Mouse (Mus musculus): ENCODE measurements around the gene Ecm1. TPM values are rescaled to one million over a fixed set of nuclear protein-coding genes. Genes with fewer than 3 reads are reported as not detected.

Ecm1 gene
- polyA plus RNA-seq, 1 experiment from 2014 or later: 185 TPM

- peaks cover 7% of the 10 kb centered on the region; the same call in 1 of the 2 replicates for H3K36me3 ChIP-seq (ENCODE audit: inconsistent target)
- WGBS (ENCODE audit: missing documents): 91% methylated on average over 12 of the region's 12 CpGs
- no peak overlapping the region for H3K4me3 ChIP-seq (ENCODE audit: inconsistent target)
- no peaks in the 10 kb centered on the region for H3K79me2 ChIP-seq (ENCODE audit: inconsistent target)
- H3K27ac ChIP-seq: no peak overlapping the region
These were observed 4.2 kb downstream of the Ecm1 start for GRCm38 (mm10) chr3:95735071-95735670.

GRCm38 (mm10) chr3:95734092-95734702, 5.2 kb downstream of the Ecm1 start:
- H3K36me3 ChIP-seq (ENCODE audit: inconsistent target): peaks cover 7% of the 10 kb centered on the region; the same call in 1 of the 2 replicates
- H3K4me3 ChIP-seq (ENCODE audit: inconsistent target): no peak overlapping the region
- WGBS (ENCODE audit: missing documents): 80% methylated on average over 13 of the region's 13 CpGs
- no peaks in the 10 kb centered on the region for H3K79me2 ChIP-seq (ENCODE audit: inconsistent target)
- no peak overlapping the region for H3K27ac ChIP-seq

- Histone ChIP-seq H3K4me3 (ENCODE audit: inconsistent target) (no peak overlapping the region), H3K27ac (no peak overlapping the region)
- 75% methylated on average over 11 of the region's 11 CpGs for WGBS (ENCODE audit: missing documents)
These were observed 6.4 kb downstream of the Ecm1 start for GRCm38 (mm10) chr3:95732744-95733521.

GRCm38 (mm10) chr3:95732297-95732696, 7.1 kb downstream of the Ecm1 start:
- no peak overlapping the region for H3K27ac ChIP-seq
- no peaks in the 10 kb centered on the region for H3K79me2 ChIP-seq (ENCODE audit: inconsistent target)
- 93% methylated on average over 9 of the region's 9 CpGs for WGBS (ENCODE audit: missing documents)

More at GRCm38 (mm10) chr3:95732744-95733521, 6.4 kb downstream of the Ecm1 start:
- Histone ChIP-seq H3K79me2 (ENCODE audit: inconsistent target) (no peaks in the 10 kb centered on the region), H3K36me3 (ENCODE audit: inconsistent target) (peaks cover 7% of the 10 kb centered on the region; the same call in 1 of the 2 replicates)

GRCm38 (mm10) chr3:95731802-95732201, 7.6 kb downstream of the Ecm1 start:
- Histone ChIP-seq H3K79me2 (ENCODE audit: inconsistent target) (no peaks in the 10 kb centered on the region), H3K4me3 (ENCODE audit: inconsistent target) (no peak overlapping the region), H3K27ac (no peak overlapping the region), H3K36me3 (ENCODE audit: inconsistent target) (peaks cover 7% of the 10 kb centered on the region; the same call in 1 of the 2 replicates)
- 98% methylated on average over 4 of the region's 4 CpGs for WGBS (ENCODE audit: missing documents)

More at GRCm38 (mm10) chr3:95732297-95732696, 7.1 kb downstream of the Ecm1 start:
- Histone ChIP-seq H3K4me3 (ENCODE audit: inconsistent target) (no peak overlapping the region), H3K36me3 (ENCODE audit: inconsistent target) (peaks cover 7% of the 10 kb centered on the region; the same call in 1 of the 2 replicates)

- 98% methylated on average over 7 of the region's 7 CpGs for WGBS (ENCODE audit: missing documents)
- no peaks in the 10 kb centered on the region for H3K36me3 ChIP-seq (ENCODE audit: inconsistent target)
- no peak overlapping the region for H3K4me3 ChIP-seq (ENCODE audit: inconsistent target)
- no peak overlapping the region for H3K27ac ChIP-seq
- no peaks in the 10 kb centered on the region for H3K79me2 ChIP-seq (ENCODE audit: inconsistent target)
These were observed 8.9 kb downstream of the Ecm1 start for GRCm38 (mm10) chr3:95730431-95730830.

- Histone ChIP-seq H3K79me2 (ENCODE audit: inconsistent target) (no peaks in the 10 kb centered on the region), H3K4me3 (ENCODE audit: inconsistent target) (no peak overlapping the region), H3K27ac (no peak overlapping the region), H3K36me3 (ENCODE audit: inconsistent target) (no peaks in the 10 kb centered on the region)
- WGBS (ENCODE audit: missing documents): 90% methylated on average over 2 of the region's 2 CpGs
These were observed 10.5 kb downstream of the Ecm1 start for GRCm38 (mm10) chr3:95728906-95729305.

- no peaks in the 10 kb centered on the region for H3K79me2 ChIP-seq (ENCODE audit: inconsistent target)
- no peaks in the 10 kb centered on the region for H3K36me3 ChIP-seq (ENCODE audit: inconsistent target)
- no peak overlapping the region for H3K27ac ChIP-seq
- 80% methylated on average over 7 of the region's 7 CpGs for WGBS (ENCODE audit: missing documents)
- no peak overlapping the region for H3K4me3 ChIP-seq (ENCODE audit: inconsistent target)
These were observed 12.5 kb downstream of the Ecm1 start for GRCm38 (mm10) chr3:95726696-95727358.

GRCm38 (mm10) chr3:95725863-95726262, 13.5 kb downstream of the Ecm1 start:
- H3K4me3 ChIP-seq (ENCODE audit: inconsistent target): no peak overlapping the region
- no peak overlapping the region for H3K27ac ChIP-seq
- H3K79me2 ChIP-seq (ENCODE audit: inconsistent target): no peaks in the 10 kb centered on the region
- WGBS (ENCODE audit: missing documents): 89% methylated on average over 7 of the region's 7 CpGs
- H3K36me3 ChIP-seq (ENCODE audit: inconsistent target): no peaks in the 10 kb centered on the region

- 97% methylated on average over 3 of the region's 3 CpGs for WGBS (ENCODE audit: missing documents)
- Histone ChIP-seq H3K4me3 (ENCODE audit: inconsistent target) (no peak overlapping the region), H3K27ac (no peak overlapping the region), H3K36me3 (ENCODE audit: inconsistent target) (no peaks in the 10 kb centered on the region), H3K79me2 (ENCODE audit: inconsistent target) (no peaks in the 10 kb centered on the region)
These were observed 17.0 kb downstream of the Ecm1 start for GRCm38 (mm10) chr3:95722386-95722785.

- no peaks in the 10 kb centered on the region for H3K79me2 ChIP-seq (ENCODE audit: inconsistent target)
- H3K4me3 ChIP-seq (ENCODE audit: inconsistent target): no peak overlapping the region
- no peaks in the 10 kb centered on the region for H3K36me3 ChIP-seq (ENCODE audit: inconsistent target)
- WGBS (ENCODE audit: missing documents): 95% methylated on average over 2 of the region's 2 CpGs
- H3K27ac ChIP-seq: no peak overlapping the region
These were observed 21.2 kb downstream of the Ecm1 start for GRCm38 (mm10) chr3:95718153-95718552.

GRCm38 (mm10) chr3:95716075-95716474, 23.3 kb downstream of the Ecm1 start:
- WGBS (ENCODE audit: missing documents): 50% methylated on average over 1 of the region's 1 CpGs
- no peaks in the 10 kb centered on the region for H3K79me2 ChIP-seq (ENCODE audit: inconsistent target)
- H3K27ac ChIP-seq: no peak overlapping the region
- H3K36me3 ChIP-seq (ENCODE audit: inconsistent target): no peaks in the 10 kb centered on the region
- H3K4me3 ChIP-seq (ENCODE audit: inconsistent target): no peak overlapping the region

- no peaks in the 10 kb centered on the region for H3K79me2 ChIP-seq (ENCODE audit: inconsistent target)
- no peak overlapping the region for H3K4me3 ChIP-seq (ENCODE audit: inconsistent target)
These were observed 29.4 kb downstream of the Ecm1 start for GRCm38 (mm10) chr3:95709967-95710366.

GRCm38 (mm10) chr3:95709044-95709443, 30.3 kb downstream of the Ecm1 start:
- Histone ChIP-seq H3K4me3 (ENCODE audit: inconsistent target) (no peak overlapping the region), H3K79me2 (ENCODE audit: inconsistent target) (no peaks in the 10 kb centered on the region), H3K36me3 (ENCODE audit: inconsistent target) (no peaks in the 10 kb centered on the region), H3K27ac (no peak overlapping the region)
- WGBS (ENCODE audit: missing documents): 84% methylated on average over 4 of the region's 4 CpGs

More at GRCm38 (mm10) chr3:95709967-95710366, 29.4 kb downstream of the Ecm1 start:
- H3K36me3 ChIP-seq (ENCODE audit: inconsistent target): no peaks in the 10 kb centered on the region
- no peak overlapping the region for H3K27ac ChIP-seq
